Mouse (Mus musculus) left cerebral cortex, adult 2 months (tissue): ENCODE measurements around the gene Csdc2. TPM values are rescaled to one million over a fixed set of nuclear protein-coding genes. Genes with fewer than 3 reads are reported as not detected.
A peak's percentile ranks its signal among the peaks of the same experiment; 100 is the strongest.

ENCODE experiments used
- DNase-seq, 2 experiments: peaks; one replicate each; pipeline ENCODE4 v3.0.0; 2021 to 2022; ENCODE audit warnings: low spot score in 2 of 2, mixed read lengths in 1 of 2; ENCODE audit errors: extremely low spot score in 1 of 2
- H3K27ac ChIP-seq: fragments of 200-600 bp; 2 replicates; pipeline ENCODE4 v1.8.1; 2022
- H3K4me3 ChIP-seq: fragments of 200-600 bp; 2 replicates; pipeline ENCODE4 v1.8.1; 2022
- CTCF ChIP-seq: fragments of 200-600 bp; IDR thresholded peaks from 2 replicates; pipeline ENCODE4 v1.8.1; 2022; ENCODE audit warnings: antibody characterized with exemption, mild to moderate bottlenecking, moderate library complexity
- intact Hi-C: fragments of 180-260 bp; cut with DNase I; formaldehyde crosslinking; loops from one replicate; pipeline ENCODE4 v1.15.1; 2025
- total RNA-seq, 2 experiments: library from RNA; stranded (reverse); gene quantifications; 2 replicates each; pipeline ENCODE4 v1.2.3; 2021

Gene Csdc2
- total RNA-seq, 2 experiments from 2014 or later = 91.2 to 97.6 TPM

- TF ChIP-seq CTCF = peak; percentile 28
- intact Hi-C loops = no loop called here
- Histone ChIP-seq H3K4me3 (no peak overlapping the region), H3K27ac (no peak overlapping the region)
- no peak for DNase-seq
Observed at GRCm38 (mm10) chr15:81941010-81941409, 4.5 kb downstream of the Csdc2 start.

- DNase-seq = no peak
- H3K4me3 ChIP-seq = no peak overlapping the region
- H3K27ac ChIP-seq = no peak overlapping the region
- TF ChIP-seq CTCF = no peak
- intact Hi-C loops = no loop called here
Observed at GRCm38 (mm10) chr15:81943176-81943749, 6.7 kb downstream of the Csdc2 start.

GRCm38 (mm10) chr15:81949076-81949475 lies 12.5 kb downstream of the Csdc2 start:
- DNase-seq = no peak
- intact Hi-C loops = no loop called here
- TF ChIP-seq CTCF = no peak
- no peak overlapping the region for H3K4me3 ChIP-seq
- no peak overlapping the region for H3K27ac ChIP-seq

DNA sequence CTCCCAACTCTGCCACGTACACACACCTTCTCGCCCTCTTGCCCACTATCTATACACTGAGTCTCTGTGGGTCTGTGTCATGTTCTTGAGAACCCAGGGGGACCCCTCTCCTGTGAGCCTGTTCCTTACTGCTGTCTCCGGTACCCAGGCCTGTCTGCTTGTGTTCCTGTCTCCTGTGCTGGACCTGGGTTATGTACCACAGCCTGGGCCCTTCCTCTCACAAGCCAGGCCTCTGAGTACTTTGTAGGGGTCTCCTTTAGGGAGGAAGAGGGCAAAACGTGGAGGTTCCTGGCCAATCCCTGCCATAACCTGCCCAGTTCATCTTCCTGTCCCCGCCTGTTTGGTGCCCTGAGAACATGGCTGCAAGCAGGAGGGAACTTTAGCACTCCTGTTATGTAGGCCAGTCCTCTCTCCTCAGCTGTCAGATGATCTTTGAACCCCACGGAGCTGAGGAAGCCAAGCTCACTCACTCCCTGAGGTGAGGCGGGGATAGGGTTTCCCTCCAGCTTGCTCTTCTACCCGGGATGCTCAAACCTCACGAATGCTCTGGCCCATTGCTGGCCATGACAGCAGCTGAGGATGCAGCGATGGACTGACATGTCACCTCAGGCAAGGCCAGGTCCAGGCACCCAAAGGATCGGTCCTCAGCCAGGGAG lies 13.0 kb downstream of the Csdc2 start:
- H3K4me3 ChIP-seq = no peak overlapping the region
- no peak for DNase-seq
- TF ChIP-seq CTCF = no peak
- intact Hi-C loops = no loop called here
- no peak overlapping the region for H3K27ac ChIP-seq

- no peak for DNase-seq
- TF ChIP-seq CTCF = no peak
- intact Hi-C loops = no loop called here
- Histone ChIP-seq H3K4me3 (no peak overlapping the region), H3K27ac (no peak overlapping the region)
Observed at GRCm38 (mm10) chr15:81950716-81951115, 14.2 kb downstream of the Csdc2 start.

DNA sequence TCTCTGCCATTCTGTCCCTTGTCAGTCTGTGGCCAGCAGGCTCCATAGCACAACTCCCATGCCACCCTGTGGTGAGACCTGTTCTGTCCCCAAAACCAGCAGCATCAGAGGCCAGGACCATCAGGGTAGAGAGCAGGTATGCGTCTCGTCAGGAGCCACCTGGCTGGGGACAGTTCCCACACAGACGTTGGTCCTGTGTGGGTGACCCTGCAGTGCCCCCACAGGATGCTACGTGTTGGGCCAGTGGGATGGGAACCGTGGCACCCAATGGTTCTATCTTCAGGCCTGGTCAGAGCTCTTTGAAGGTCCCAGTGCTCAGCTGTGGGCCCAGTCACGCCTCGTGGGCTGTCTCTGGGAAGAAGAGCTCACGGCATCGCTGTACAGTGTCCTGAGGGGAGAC lies 14.6 kb downstream of the Csdc2 start:
- Histone ChIP-seq H3K4me3 (no peak overlapping the region), H3K27ac (no peak overlapping the region)
- intact Hi-C loops = no loop called here
- TF ChIP-seq CTCF = no peak
- DNase-seq = no peak

GRCm38 (mm10) chr15:81952310-81952709 lies 15.8 kb downstream of the Csdc2 start:
- intact Hi-C loops = no loop called here
- TF ChIP-seq CTCF = no peak; the same call in none of the 2 replicates
- H3K4me3 ChIP-seq = no peak overlapping the region
- no peak overlapping the region for H3K27ac ChIP-seq
- DNase-seq = no peak

GRCm38 (mm10) chr15:81954151-81954583 lies 17.6 kb downstream of the Csdc2 start:
- no peak for TF ChIP-seq CTCF

DNA sequence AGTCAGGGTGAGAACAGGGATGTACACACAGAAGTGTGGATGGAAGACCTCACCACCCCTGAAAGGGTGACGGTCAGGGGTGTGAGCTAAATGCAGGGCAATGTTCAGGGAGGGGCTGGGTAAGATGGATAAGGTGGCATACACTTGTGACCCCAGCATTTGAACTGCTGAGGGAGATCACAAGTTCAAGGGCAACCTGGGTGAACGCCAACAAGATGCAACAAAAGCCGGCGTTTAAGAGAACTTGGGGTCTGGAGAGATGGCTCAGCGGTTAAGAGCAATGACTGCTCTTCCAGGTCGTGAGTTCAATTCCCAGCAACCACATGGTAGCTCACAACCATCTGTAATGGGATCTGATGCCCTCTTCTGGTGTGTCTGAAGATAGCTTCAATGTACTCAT lies 18.2 kb downstream of the Csdc2 start:
- Histone ChIP-seq H3K27ac (no peak overlapping the region), H3K4me3 (no peak overlapping the region)
- no peak for DNase-seq
- TF ChIP-seq CTCF = no peak
- intact Hi-C loops = loop anchor here (5.0 kb wide), 1 partner anchor 83 kb away; no protein-coding TSS in a partner anchor

More at GRCm38 (mm10) chr15:81954151-81954583, 17.6 kb downstream of the Csdc2 start:
- DNase-seq = no peak
- no peak overlapping the region for H3K27ac ChIP-seq
- intact Hi-C loops = no loop called here
- no peak overlapping the region for H3K4me3 ChIP-seq

GRCm38 (mm10) chr15:81955414-81955813 lies 18.9 kb downstream of the Csdc2 start:
- no peak for DNase-seq
- Histone ChIP-seq H3K4me3 (no peak overlapping the region), H3K27ac (no peak overlapping the region)
- intact Hi-C loops = loop anchor here (5.0 kb wide), 1 partner anchor 82 kb away; no protein-coding TSS in a partner anchor
- TF ChIP-seq CTCF = no peak

DNA sequence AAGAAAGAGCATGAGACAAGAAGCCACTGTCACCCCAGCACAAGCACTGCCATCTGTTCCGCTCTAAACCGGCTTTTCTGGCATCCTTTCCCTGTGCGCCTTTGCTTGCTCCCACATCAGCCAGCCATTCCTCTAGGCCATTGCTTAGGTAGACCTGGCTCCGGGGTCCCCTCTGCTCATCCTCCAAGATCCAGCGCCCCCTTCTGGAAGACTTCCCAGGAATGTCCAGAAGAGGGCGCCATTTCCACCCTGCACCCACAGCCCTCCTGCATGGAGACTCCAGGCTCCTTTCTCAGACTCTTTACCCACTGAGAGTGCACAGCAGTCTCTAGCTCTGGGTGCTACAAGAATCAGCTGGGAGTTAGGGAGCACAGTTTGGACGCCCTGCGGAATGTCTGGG lies 19.9 kb downstream of the Csdc2 start:
- DNase-seq = peak in 1 of 2 experiments; percentile 60
- intact Hi-C loops = loop anchor here (2.0 to 5.0 kb wide), 2 partner anchors 18 to 81 kb away; no protein-coding TSS in a partner anchor
- TF ChIP-seq CTCF = peak; percentile 82
- peak overlapping the region; percentile 45; the same call in 1 of the 2 replicates for H3K27ac ChIP-seq
- no peak overlapping the region for H3K4me3 ChIP-seq

DNA sequence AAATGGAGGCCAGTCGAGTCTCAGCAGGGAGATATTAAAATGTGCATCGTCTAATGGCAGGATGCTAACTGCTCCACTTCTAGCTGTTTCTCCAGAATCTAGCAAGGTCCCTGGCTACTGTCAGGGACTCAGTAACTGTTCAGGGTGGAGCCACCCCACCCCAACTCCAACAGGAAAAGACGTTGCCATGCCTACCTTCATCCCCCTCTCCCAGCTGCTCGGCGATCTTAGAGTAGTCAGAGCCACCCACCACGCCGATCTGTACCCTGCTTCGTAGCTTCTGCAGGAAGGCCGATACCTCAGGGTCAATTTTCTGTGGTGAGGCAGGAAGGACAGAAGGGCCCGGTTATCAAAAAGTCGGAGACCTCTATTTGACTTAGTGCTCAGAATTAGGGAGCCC lies 21.0 kb downstream of the Csdc2 start:
- peak overlapping the region; percentile 55 for H3K27ac ChIP-seq
- no peak overlapping the region for H3K4me3 ChIP-seq
- DNase-seq = no peak
- intact Hi-C loops = loop anchor here (2.0 to 5.0 kb wide), 2 partner anchors 19 to 80 kb away; no protein-coding TSS in a partner anchor
- TF ChIP-seq CTCF = no peak

GRCm38 (mm10) chr15:81958906-81959305 lies 22.3 kb downstream of the Csdc2 start:
- H3K27ac ChIP-seq = no peak overlapping the region
- intact Hi-C loops = loop anchor here (5.0 kb wide), 1 partner anchor 78 kb away; no protein-coding TSS in a partner anchor

More at GRCm38 (mm10) chr15:81958906-81959305, 22.3 kb downstream of the Csdc2 start:
- no peak for TF ChIP-seq CTCF
- peak overlapping the region; percentile 0; the same call in 1 of the 2 replicates for H3K4me3 ChIP-seq
- no peak for DNase-seq
